Mouse (Mus musculus) lung, postnatal 0 days (tissue): ENCODE measurements around the gene Id3. TPM values are rescaled to one million over a fixed set of nuclear protein-coding genes. Genes with fewer than 3 reads are reported as not detected.
A peak's percentile ranks its signal among the peaks of the same experiment; 100 is the strongest.

Source experiments
- ATAC-seq: fragments of 200-750 bp; cut with Nextera tagmentation; 2 replicates; pipeline ENCODE4 v1.8.0; 2017; ENCODE audit warnings: moderate library complexity
- DNase-seq: peaks from one replicate; pipeline ENCODE4 v3.0.0-alpha.2; 2016; ENCODE audit warnings: low spot score
- H3K27ac ChIP-seq: fragments of 300-500 bp; sonication (generic); 2 replicates; pipeline ENCODE4 v1.5.1; 2014; ENCODE audit warnings: antibody characterized with exemption, mild to moderate bottlenecking, low read length, mixed read lengths
- H3K27me3 ChIP-seq: fragments of 300-500 bp; sonication (generic); replicated peaks from 2 replicates; pipeline ENCODE4 v1.6.1; 2014; ENCODE audit warnings: low read length, mixed read lengths; ENCODE audit not compliant: insufficient read depth
- H3K36me3 ChIP-seq: fragments of 300-500 bp; sonication (generic); 2 replicates; pipeline ENCODE4 v1.6.1; 2014; ENCODE audit warnings: low read length, mixed read lengths; ENCODE audit not compliant: insufficient read depth
- H3K4me1 ChIP-seq: fragments of 300-500 bp; sonication (generic); 2 replicates; pipeline ENCODE4 v1.6.1; 2014; ENCODE audit warnings: antibody characterized with exemption, low read depth, low read length, mixed read lengths; ENCODE audit not compliant: insufficient read depth
- H3K4me2 ChIP-seq: fragments of 300-500 bp; sonication (generic); replicated peaks from 2 replicates; pipeline ENCODE4 v1.6.1; 2014; ENCODE audit warnings: low read depth, mild to moderate bottlenecking, low read length, moderate library complexity, mixed read lengths
- H3K4me3 ChIP-seq: fragments of 300-500 bp; sonication (generic); 2 replicates; pipeline ENCODE4 v1.5.1; 2014; ENCODE audit warnings: low read depth, low read length
- H3K9ac ChIP-seq: fragments of 300-500 bp; sonication (generic); replicated peaks from 2 replicates; pipeline ENCODE4 v1.6.1; 2014; ENCODE audit warnings: low read depth, mild to moderate bottlenecking
- H3K9me3 ChIP-seq: fragments of 300-500 bp; sonication (generic); 2 replicates; pipeline ENCODE4 v1.6.1; 2016; ENCODE audit warnings: low read length, mixed read lengths
- CTCF ChIP-seq: IDR thresholded peaks from 2 replicates; pipeline ENCODE4 v1.5.1; 2016; ENCODE audit warnings: antibody characterized with exemption, mild to moderate bottlenecking
- EP300 ChIP-seq: IDR thresholded peaks from 2 replicates; pipeline ENCODE4 v1.6.1; 2016; ENCODE audit warnings: antibody characterized with exemption, mild to moderate bottlenecking, control low read depth
- WGBS: fragments of 180-500 bp; shearing (Covaris S2); extraction: QIAGEN DNeasy Blood & Tissue Kit; methylation state at CpG from one replicate; pipeline ENCODE4 v1.1.7; 2014; 5-methylcytosine and 5-hydroxymethylcytosine counted together
- polyA plus RNA-seq: library from polyadenylated mRNA; unstranded; fragments of >200 nt; fragmentation: Nextera tagmentation; extraction: Ambion mirVana; gene quantifications from 2 replicates; pipeline ENCODE4 v1.2.1, GENCODE M21; 2015

The Id3 gene
- polyA plus RNA-seq, 1 experiment from 2014 or later = 477 TPM

DNA sequence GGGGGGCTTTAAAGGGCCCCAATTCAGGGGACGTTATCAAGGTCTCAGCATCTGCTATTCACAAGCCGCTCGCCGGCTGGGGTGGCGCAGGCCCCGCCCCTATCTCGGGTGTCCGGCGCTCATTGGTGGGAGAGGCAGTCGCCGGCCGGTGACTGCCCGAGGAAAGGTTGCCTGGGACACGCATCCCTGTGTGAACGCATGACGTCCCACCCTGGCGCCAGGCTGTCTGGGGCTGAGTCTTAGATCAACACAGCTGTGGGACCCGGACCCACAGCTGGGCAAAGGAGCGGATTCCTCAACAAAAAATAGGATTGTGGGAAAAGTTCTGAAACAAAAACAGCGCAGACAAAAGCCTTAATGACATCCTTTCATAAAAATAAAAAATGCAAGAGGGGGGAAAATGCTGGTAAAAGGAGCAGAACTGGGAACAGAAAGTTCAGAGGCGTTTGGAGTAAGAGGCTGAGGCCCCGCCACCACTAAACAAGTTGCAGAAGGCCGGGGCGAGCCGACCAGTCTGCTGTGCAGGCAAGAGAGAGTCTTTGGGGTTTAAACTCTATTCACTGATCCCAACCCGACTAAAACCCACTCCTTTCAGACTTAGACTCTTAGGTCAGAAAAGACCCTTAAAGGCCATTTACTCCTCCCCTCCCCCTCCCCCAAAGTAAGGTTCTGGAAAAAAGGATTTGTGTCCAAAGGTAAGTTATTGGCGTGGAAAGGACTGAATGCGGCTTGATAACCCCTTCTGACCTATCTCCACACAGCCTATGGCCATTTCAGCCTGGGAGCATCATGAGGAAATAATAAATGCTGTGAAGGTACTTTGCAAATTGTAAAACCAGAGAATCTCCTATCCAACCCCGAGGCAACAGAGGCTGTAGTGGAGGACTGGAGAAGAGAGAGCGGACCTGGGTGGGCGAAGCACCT is 2.7 kb upstream of the Id3 start:
- Histone ChIP-seq H3K4me1 (peaks cover 38% of the 10 kb centered on the region), H3K4me3 (no peak overlapping the region), H3K9ac (0 out of 2 replicates have a peak overlapping the region, but pooled peaks have one; percentile 36), H3K4me2 (peak overlapping the region; percentile 44), H3K27me3 (no peaks in the 10 kb centered on the region), H3K27ac (peak overlapping the region; percentile 97), H3K9me3 (no peaks in the 10 kb centered on the region), H3K36me3 (no peaks in the 10 kb centered on the region)
- ATAC-seq = peak; percentile 83
- WGBS = 8% methylated on average over 31 of the region's 31 CpGs
- peak; percentile 98 for DNase-seq
- TF ChIP-seq CTCF = peak; percentile 54
- peak; percentile 89 for TF ChIP-seq EP300

DNA sequence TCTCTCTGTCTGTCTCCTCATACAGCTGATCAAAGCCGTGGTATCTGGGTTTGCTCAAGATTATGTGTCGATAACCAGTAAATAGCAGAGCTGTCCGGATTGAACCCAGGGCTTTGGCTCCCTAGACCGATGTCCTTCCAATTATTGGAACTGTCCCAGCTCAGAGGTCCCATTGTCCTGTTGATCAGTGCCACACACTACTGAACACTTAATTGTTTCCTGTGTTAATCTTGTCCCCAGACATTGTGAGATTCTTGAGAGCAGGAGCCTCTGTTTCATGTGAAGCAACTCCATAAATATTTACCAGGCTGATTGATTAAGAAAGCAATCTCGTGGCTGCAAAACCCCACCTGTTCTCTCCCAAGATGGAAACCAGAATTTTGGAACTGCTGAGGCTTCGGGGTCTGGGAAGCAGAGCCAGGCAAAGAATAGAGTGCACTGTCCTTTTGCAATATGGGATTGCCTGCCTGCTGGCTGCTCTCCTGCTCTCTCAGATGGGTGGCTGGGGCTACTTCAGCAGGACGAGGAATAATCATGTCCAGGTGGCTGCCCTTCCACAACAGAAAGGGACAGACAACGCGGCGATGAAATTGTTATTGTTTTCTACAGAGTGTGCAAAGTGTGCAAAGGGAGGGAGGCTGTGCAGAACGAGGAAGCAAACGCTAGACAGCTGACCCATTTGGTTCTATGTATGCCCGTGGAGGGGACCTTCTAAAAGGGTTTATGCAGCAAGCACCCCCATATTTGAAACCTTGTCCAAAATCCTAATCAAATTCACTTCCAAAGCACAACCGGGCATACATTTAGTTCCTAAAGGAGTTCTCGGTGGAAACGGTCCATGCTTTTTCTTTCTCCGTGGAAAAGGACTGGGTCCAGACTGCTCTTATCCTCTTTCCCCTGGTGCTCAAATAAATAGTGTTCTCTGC is 767 bp upstream of the Id3 start:
- Histone ChIP-seq H3K4me2 (peak overlapping the region; percentile 68), H3K27me3 (no peaks in the 10 kb centered on the region), H3K36me3 (no peaks in the 10 kb centered on the region), H3K4me1 (peaks cover 47% of the 10 kb centered on the region), H3K9me3 (no peaks in the 10 kb centered on the region), H3K9ac (peak overlapping the region; percentile 37; the same call in 1 of the 2 replicates), H3K4me3 (no peak overlapping the region; the same call in 1 of the 2 replicates), H3K27ac (peak overlapping the region; percentile 97)
- TF ChIP-seq EP300 (peak; percentile 72), CTCF (no peak)
- WGBS = 12% methylated on average over 17 of the region's 17 CpGs
- no peak for ATAC-seq
- peak; percentile 55 for DNase-seq

DNA sequence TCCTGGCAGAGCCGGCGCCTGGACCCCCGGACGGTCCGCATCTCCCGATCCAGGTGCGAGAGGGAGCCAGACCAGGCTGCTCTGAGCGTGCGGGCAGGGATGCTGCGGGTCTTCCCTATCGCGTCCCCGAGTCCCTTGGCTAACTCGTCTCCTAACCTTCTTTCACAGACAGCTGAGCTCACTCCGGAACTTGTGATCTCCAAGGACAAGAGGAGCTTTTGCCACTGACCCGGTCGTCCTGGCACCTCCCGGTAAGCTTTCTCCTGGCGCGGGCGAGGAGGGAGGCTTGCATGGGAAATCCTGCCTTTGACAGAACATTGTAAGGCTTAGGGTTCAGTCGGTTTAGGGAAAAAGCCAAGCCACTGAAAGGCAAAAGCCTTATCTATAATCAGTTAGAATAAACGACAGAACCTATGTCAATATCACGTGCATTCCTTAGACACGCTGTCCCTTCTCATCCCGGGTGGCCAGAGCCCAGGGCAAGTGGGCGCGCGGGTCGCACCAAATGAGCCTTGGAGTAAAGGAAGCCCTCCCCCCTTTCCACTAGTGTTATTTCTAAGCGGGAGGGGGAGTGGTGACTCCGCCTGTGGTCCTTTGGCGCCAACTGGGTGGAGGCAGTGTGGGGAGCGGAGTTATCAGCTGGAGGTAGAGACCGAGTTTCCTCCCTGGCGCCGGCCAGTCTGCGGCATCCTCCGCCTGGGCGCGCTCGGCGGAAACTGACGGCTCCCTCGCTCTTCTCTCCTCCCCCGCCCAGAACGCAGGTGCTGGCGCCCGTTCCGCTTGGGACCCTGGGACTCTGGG is 1.0 kb downstream of the Id3 start:
- H3K27me3 ChIP-seq = no peaks in the 10 kb centered on the region
- peak; percentile 11; the same call in 1 of the 2 replicates for TF ChIP-seq CTCF
- peak; percentile 92 for TF ChIP-seq EP300
- H3K27ac ChIP-seq = peak overlapping the region; percentile 97
- peaks cover 50% of the 10 kb centered on the region for H3K4me1 ChIP-seq
- DNase-seq = peak; percentile 93
- peak overlapping the region; percentile 68 for H3K4me2 ChIP-seq
- WGBS = 2% methylated on average over 50 of the region's 50 CpGs
- no peaks in the 10 kb centered on the region for H3K36me3 ChIP-seq
- H3K9me3 ChIP-seq = no peaks in the 10 kb centered on the region
- ATAC-seq = peak; percentile 32
- H3K4me3 ChIP-seq = peak overlapping the region; percentile 92
- H3K9ac ChIP-seq = peak overlapping the region; percentile 99

DNA sequence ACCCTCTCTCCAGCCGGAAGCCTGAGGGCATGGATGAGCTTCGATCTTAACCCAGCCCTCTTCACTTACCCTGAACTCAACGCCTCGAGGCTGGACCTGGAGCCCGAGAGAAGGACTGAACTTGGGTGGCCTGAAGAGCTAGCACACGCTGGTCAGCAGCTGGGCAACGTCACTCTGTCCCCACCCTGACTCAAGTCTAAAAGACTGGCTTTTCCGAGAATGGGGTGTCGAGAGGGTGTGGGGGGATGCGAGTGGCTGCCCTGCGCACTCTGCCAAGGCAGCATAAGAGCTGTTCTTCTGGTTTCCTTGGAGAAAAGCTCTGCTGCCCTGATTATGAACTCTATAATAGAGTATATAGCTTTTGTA is 1.6 kb downstream of the Id3 start:
- no peaks in the 10 kb centered on the region for H3K9me3 ChIP-seq
- DNase-seq (peak; percentile 85), ATAC-seq (peak; percentile 8)
- 0% methylated on average over 11 of the region's 11 CpGs for WGBS
- H3K4me3 ChIP-seq = peak overlapping the region; percentile 92
- TF ChIP-seq CTCF (no peak), EP300 (no peak; the same call in 1 of the 2 replicates)
- H3K36me3 ChIP-seq = no peaks in the 10 kb centered on the region
- H3K27ac ChIP-seq = peak overlapping the region; percentile 97
- peak overlapping the region; percentile 68 for H3K4me2 ChIP-seq
- H3K27me3 ChIP-seq = no peaks in the 10 kb centered on the region
- H3K9ac ChIP-seq = peak overlapping the region; percentile 99
- peaks cover 44% of the 10 kb centered on the region for H3K4me1 ChIP-seq

DNA sequence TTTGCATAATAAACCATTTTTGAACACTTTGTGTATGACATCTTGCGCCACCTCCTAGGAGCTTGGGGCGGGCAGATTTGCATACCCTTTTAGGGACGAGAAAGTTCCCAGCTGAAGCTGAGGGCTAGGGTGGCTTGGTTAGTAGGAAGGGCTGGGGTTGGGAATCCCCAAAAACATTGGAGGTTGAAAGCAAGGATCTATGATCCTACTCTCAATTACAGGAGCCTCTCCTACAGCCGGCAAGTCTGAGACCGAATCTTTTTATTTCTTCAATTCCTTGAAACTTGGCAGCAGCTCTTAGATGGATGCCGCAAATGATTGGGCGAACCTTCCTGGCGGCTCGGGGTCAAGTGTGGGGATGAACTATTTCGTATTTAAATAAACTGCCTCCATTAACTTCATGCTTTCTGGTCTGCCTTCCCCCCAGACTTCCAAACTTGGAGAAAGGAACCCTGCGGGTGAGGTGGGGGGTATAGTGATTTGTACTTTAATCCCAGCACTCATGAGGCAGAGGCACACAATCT is 2.1 kb downstream of the Id3 start:
- 12% methylated on average over 11 of the region's 11 CpGs for WGBS
- DNase-seq = peak; percentile 41
- peak overlapping the region; percentile 99 for H3K9ac ChIP-seq

More for the DNA sequence above, 2.1 kb downstream of the Id3 start:
- no peaks in the 10 kb centered on the region for H3K36me3 ChIP-seq
- ATAC-seq = no peak
- peak overlapping the region; percentile 92 for H3K4me3 ChIP-seq
- TF ChIP-seq EP300 = no peak
- no peak for TF ChIP-seq CTCF
- no peaks in the 10 kb centered on the region for H3K9me3 ChIP-seq
- peaks cover 43% of the 10 kb centered on the region for H3K4me1 ChIP-seq
- no peaks in the 10 kb centered on the region for H3K27me3 ChIP-seq
- H3K27ac ChIP-seq = peak overlapping the region; percentile 97
- H3K4me2 ChIP-seq = peak overlapping the region; percentile 68
